Mouse (Mus musculus) NIH3T3 (cell line): Measurements from ENCODE around the gene Cyp2b13.
A peak's percentile ranks its signal among the peaks of the same experiment; 100 is the strongest.
"Not testable (repeated sequence)": the region's sequence is repeated elsewhere in the genome, so short reads cannot be mapped to it uniquely, and the experiment has no call there.

Experiments used
- DNase-seq: peaks from one replicate; pipeline ENCODE4 v3.0.0-alpha.2; 2012; ENCODE audit warnings: low read depth

Gene Cyp2b13

GRCm38 (mm10) chr7:26061197-26061596 lies at the start of gene Cyp2b13:
Cyp2b13 (plus strand) TSS chr7:26061497.
- not testable (repeated sequence) for DNase-seq

GRCm38 (mm10) chr7:26019814-26020332 lies 41.4 kb upstream of the Cyp2b13 start:
- DNase-seq: not testable (repeated sequence)

- DNase-seq: not testable (repeated sequence)
These were observed 6.2 kb upstream of the Cyp2b13 start for GRCm38 (mm10) chr7:26054885-26055630.

GRCm38 (mm10) chr7:26071677-26072076 lies 10.4 kb downstream of the Cyp2b13 start:
- DNase-seq: not testable (repeated sequence)

DNA sequence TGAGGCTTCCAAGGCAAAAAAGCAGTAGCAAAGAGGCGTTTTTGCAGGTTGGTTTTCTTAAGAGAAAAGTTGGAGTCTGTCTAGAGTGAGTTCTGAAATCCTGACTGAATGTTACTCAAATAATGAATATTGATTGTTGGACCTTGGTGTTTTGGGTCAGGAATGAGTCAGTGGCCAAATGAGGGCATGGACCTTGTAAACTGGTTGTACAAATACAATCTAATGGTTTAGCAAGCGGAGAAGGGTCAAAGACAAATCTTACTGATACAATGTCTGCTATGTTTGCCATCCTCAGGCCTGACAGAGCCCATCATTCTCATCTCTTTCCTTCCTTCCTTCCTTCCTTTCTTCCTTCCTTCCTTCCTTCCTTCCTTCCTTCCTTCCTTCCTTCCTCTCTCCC lies 21.3 kb downstream of the Cyp2b13 start:
- DNase-seq: no peak

DNA sequence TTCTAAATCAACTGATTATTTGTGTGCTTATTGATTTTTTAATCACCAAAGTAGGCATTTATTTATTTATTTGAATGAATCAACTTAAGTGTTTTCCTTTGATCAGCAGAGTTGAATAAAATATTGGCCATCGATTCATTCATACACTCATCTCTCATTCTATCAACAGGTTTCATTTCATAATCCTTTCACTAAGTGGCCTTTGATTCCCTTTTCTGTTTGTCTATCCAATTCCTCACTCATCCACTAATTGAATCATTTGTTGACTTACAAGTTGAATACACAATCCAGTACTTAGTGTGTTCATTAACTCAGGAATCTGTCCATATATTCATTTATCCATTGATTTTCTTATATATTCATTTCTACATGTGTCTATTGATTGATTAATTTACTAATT lies 26.1 kb downstream of the Cyp2b13 start:
- DNase-seq: no peak

GRCm38 (mm10) chr7:26088578-26088977 lies 27.3 kb downstream of the Cyp2b13 start:
- DNase-seq: peak; percentile 25

DNA sequence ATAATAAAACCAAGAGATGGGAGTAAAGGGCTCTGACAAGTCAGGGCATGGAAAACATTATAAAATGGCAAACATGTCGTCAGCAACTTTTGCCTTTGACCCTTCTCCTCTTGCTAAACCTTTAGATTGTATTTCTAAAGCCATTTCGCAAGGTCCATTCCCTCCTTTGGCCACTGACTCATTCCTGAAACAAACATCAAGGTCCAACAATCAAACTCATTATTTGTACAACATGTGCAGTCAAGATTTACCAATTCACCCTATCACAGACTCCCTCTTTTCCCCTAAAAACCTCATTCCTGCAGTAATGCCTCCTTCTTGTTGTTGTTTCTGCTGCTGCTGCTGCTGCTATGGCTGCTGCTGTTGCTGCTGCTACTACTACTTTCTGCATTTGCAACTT lies 78.3 kb downstream of the Cyp2b13 start:
- not testable (repeated sequence) for DNase-seq

DNA sequence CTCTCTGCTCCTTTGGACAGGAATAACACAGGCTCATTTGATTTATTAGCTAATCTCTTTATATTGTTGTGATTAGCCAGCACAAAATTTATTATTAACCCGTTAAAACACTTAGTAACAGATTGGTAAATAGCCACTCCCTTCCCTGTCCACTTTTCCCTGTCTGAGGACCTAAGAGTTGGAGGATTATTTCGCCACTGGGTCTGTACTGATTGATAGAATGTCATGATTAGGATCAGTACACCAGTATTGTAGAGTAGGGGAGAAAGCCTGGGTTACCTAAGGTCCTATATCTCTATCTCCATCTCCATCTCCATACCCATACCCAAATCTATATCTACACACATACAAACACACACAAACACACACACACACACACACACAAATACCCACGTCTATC lies 82.4 kb downstream of the Cyp2b13 start:
- not testable (repeated sequence) for DNase-seq
